Comparison of ENCODE assay signal across 13 mouse cellular contexts in genomic region chr9:40453889-40454288, GRCm38 (mm10).
DNase-seq lines count a peak whose midpoint lies in the region; ATAC-seq lines count a peak whose summit lies in the region.
"Had no signal": no experiment of that assay in that cellular context is flagged by ENCODE, and none has a peak within 500 bp of the region (broad histone marks: within the 10 kb centered on the region; RNA-seq: fewer than 3 reads in every experiment).

No protein-coding gene starts in this region.

- intact Hi-C loops in heart, postnatal 14 days (cut with DNase I): loop anchor here (2.0 kb wide), 1 partner anchor 37 kb away; no protein-coding TSS in a partner anchor

- H3K27ac ChIP-seq in forebrain, embryonic 14.5 days (ENCODE audit: low read depth, low read length): no peak overlapping the region
- H3K27ac ChIP-seq in forebrain, embryonic 13.5 days: no peak overlapping the region
- H3K27ac ChIP-seq in heart, embryonic 15.5 days: no peak overlapping the region
- H3K27ac ChIP-seq in liver, embryonic 15.5 days (replicated peaks): no peak overlapping the region
- H3K27ac ChIP-seq in liver, embryonic 11.5 days (ENCODE audit: low read depth, low read length): no peak overlapping the region
- H3K27ac ChIP-seq: limb, embryonic 15.5 days; neural tube, embryonic 13.5 days had no signal

- no peak for DNase-seq in forebrain, embryonic 14.5 days (ENCODE audit: low spot score)
- no peak for DNase-seq in heart, postnatal 14 days
- DNase-seq in liver, embryonic 11.5 days (ENCODE audit: low spot score): no peak
- DNase-seq in induced T-regulatory cell, adult 2 months (ENCODE audit: low read depth): peak; percentile 71
- DNase-seq: gastrocnemius, postnatal 36 days; kidney, postnatal 14 days; lung, adult 2 months had no signal

- H3K9me3 ChIP-seq in forebrain, embryonic 14.5 days (replicated peaks; ENCODE audit: control insufficient read depth, low read length): no peaks in the 10 kb centered on the region
- no peaks in the 10 kb centered on the region for H3K9me3 ChIP-seq in forebrain, embryonic 13.5 days (replicated peaks)
- H3K9me3 ChIP-seq in heart, embryonic 15.5 days (replicated peaks): no peaks in the 10 kb centered on the region
- no peaks in the 10 kb centered on the region for H3K9me3 ChIP-seq in liver, embryonic 15.5 days (replicated peaks)
- no peaks in the 10 kb centered on the region for H3K9me3 ChIP-seq in liver, embryonic 11.5 days (ENCODE audit: control insufficient read depth, low read length)
- H3K9me3 ChIP-seq: limb, embryonic 15.5 days; neural tube, embryonic 13.5 days had no signal

- 93% methylated on average over 6 of the region's 6 CpGs for WGBS in forebrain, embryonic 14.5 days
- WGBS in forebrain, embryonic 13.5 days: 93% methylated on average over 6 of the region's 6 CpGs
- WGBS in heart, embryonic 15.5 days: 80% methylated on average over 6 of the region's 6 CpGs
- 71% methylated on average over 6 of the region's 6 CpGs for WGBS in liver, embryonic 15.5 days (ENCODE audit: insufficient replicate concordance)
- 84% methylated on average over 6 of the region's 6 CpGs for WGBS in liver, embryonic 11.5 days

- H3K27me3 ChIP-seq in forebrain, embryonic 14.5 days (replicated peaks; ENCODE audit: control insufficient read depth, insufficient read depth, low read length): peaks cover 7% of the 10 kb centered on the region; the same call in 1 of the 2 replicates
- peaks cover 32% of the 10 kb centered on the region for H3K27me3 ChIP-seq in forebrain, embryonic 13.5 days
- H3K27me3 ChIP-seq in heart, embryonic 15.5 days: no peaks in the 10 kb centered on the region
- H3K27me3 ChIP-seq in liver, embryonic 15.5 days: peaks cover 18% of the 10 kb centered on the region
- no peaks in the 10 kb centered on the region for H3K27me3 ChIP-seq in liver, embryonic 11.5 days (replicated peaks; ENCODE audit: control insufficient read depth, insufficient read depth, low read length)

- H3K4me3 ChIP-seq in forebrain, embryonic 14.5 days (ENCODE audit: low read depth, low read length): no peak overlapping the region
- no peak overlapping the region for H3K4me3 ChIP-seq in forebrain, embryonic 13.5 days
- H3K4me3 ChIP-seq in heart, embryonic 15.5 days: peak overlapping the region; percentile 59
- no peak overlapping the region for H3K4me3 ChIP-seq in liver, embryonic 15.5 days (replicated peaks)
- H3K4me3 ChIP-seq in liver, embryonic 11.5 days (ENCODE audit: low read depth, low read length): no peak overlapping the region
- H3K4me3 ChIP-seq: limb, embryonic 15.5 days had no signal

- no peak for ATAC-seq in forebrain, embryonic 14.5 days
- no peak for ATAC-seq in forebrain, embryonic 13.5 days
- ATAC-seq in heart, embryonic 15.5 days (replicated peaks; ENCODE audit: insufficient number of reproducible peaks, insufficient read depth, low FRiP score, low read depth): no peak
- ATAC-seq in liver, embryonic 15.5 days (ENCODE audit: insufficient read depth): no peak
- no peak for ATAC-seq in liver, embryonic 11.5 days (replicated peaks; ENCODE audit: low FRiP score)
- no peak for ATAC-seq in megakaryocyte progenitor cell, adult 5-6 weeks (replicated peaks; ENCODE audit: poor library complexity)

- peaks cover 7% of the 10 kb centered on the region; the same call in 1 of the 2 replicates for H3K4me1 ChIP-seq in forebrain, embryonic 14.5 days (ENCODE audit: control insufficient read depth, insufficient read depth, low read length)
- peaks cover 18% of the 10 kb centered on the region for H3K4me1 ChIP-seq in forebrain, embryonic 13.5 days
- H3K4me1 ChIP-seq in heart, embryonic 15.5 days (replicated peaks): peaks cover 18% of the 10 kb centered on the region
- H3K4me1 ChIP-seq in liver, embryonic 15.5 days (replicated peaks): peaks cover 4% of the 10 kb centered on the region
- H3K4me1 ChIP-seq in liver, embryonic 11.5 days (replicated peaks; ENCODE audit: control insufficient read depth, insufficient read depth, low read length): 0 out of 2 replicates have a peak, but pooled peaks cover 2% of the 10 kb centered on the region

- peak overlapping the region; percentile 91; the same call in 1 of the 2 replicates for H3K4me2 ChIP-seq in forebrain, embryonic 14.5 days (ENCODE audit: low read length)
- H3K4me2 ChIP-seq in forebrain, embryonic 13.5 days: no peak overlapping the region
- H3K4me2 ChIP-seq in heart, embryonic 15.5 days: peak overlapping the region; percentile 77
- 0 out of 2 replicates have a peak overlapping the region, but pooled peaks have one; percentile 82 for H3K4me2 ChIP-seq in liver, embryonic 15.5 days
- H3K4me2 ChIP-seq in liver, embryonic 11.5 days: no peak overlapping the region

- H3K9ac ChIP-seq in forebrain, embryonic 14.5 days (ENCODE audit: low read length): no peak overlapping the region
- no peak overlapping the region for H3K9ac ChIP-seq in forebrain, embryonic 13.5 days
- H3K9ac ChIP-seq in heart, embryonic 15.5 days: no peak overlapping the region
- H3K9ac ChIP-seq in liver, embryonic 15.5 days: no peak overlapping the region
- no peak overlapping the region for H3K9ac ChIP-seq in liver, embryonic 11.5 days (ENCODE audit: low read depth, low read length)
- H3K9ac ChIP-seq: limb, embryonic 15.5 days; neural tube, embryonic 13.5 days had no signal

- no peaks in the 10 kb centered on the region for H3K36me3 ChIP-seq in forebrain, embryonic 14.5 days (ENCODE audit: control insufficient read depth, insufficient read depth, low read length)
- H3K36me3 ChIP-seq in forebrain, embryonic 13.5 days (ENCODE audit: poor library complexity, severe bottlenecking): no peaks in the 10 kb centered on the region
- H3K36me3 ChIP-seq in heart, embryonic 15.5 days: no peaks in the 10 kb centered on the region
- no peaks in the 10 kb centered on the region for H3K36me3 ChIP-seq in liver, embryonic 15.5 days (replicated peaks)
- no peaks in the 10 kb centered on the region for H3K36me3 ChIP-seq in liver, embryonic 11.5 days (ENCODE audit: control insufficient read depth, insufficient read depth, low read length)
- H3K36me3 ChIP-seq: limb, embryonic 15.5 days; neural tube, embryonic 13.5 days had no signal

Comparison
In these comparisons a context has a peak if more than half of its experiments do, and no peak if none do; other contexts are left out.
1. H3K4me2 ChIP-seq: peak in forebrain, embryonic 14.5 days (single experiment), heart, embryonic 15.5 days (single experiment) and liver, embryonic 15.5 days (single experiment); none in forebrain, embryonic 13.5 days (single experiment) and liver, embryonic 11.5 days (single experiment).